Mouse (Mus musculus): Measurements from ENCODE around the gene Nkapl. TPM values are rescaled to one million over a fixed set of nuclear protein-coding genes. Genes with fewer than 3 reads are reported as not detected.

Nkapl gene
- polyA plus RNA-seq, 1 experiment from 2014 or later: 2.8 TPM

DNA sequence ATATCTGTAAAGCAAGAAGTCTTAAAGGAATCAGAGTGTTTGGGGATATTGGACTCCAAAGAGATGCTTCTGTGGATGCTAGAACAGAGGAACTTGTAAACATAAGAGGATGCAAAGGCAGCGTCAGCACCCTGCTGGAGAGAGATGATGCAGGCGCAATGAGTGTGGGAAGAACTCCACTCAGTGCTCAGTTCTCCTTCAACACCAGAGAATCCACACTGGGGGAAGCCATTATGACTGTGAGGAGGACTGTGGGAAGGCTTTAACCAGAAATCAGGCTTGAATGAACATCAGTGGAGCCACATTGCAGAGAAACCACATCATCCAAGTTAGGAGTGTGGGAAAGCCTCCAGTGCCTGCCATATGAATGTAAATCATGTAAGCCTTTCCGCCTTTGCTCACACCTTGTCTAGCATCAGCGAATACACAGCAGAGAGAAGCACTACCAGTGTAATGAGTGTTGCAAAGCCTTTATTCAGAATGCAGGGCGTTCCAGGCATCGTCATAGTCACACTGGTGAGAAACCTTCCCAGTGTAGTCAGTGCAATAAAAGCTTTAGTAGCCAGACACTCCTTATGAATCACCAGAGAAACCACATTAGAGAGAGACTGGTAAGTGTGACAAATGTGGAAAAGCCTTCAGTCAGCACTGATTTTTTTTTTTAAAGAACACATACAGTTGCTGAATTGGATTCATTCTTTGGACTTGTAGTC, 50.9 kb downstream of the Nkapl start:
- ATAC-seq (ENCODE audit: insufficient number of reproducible peaks, insufficient read depth, low FRiP score, low read depth): no peak

More for the DNA sequence above, 50.9 kb downstream of the Nkapl start:
- Histone ChIP-seq H3K9me3 (ENCODE audit: control insufficient read depth, low read depth, low read length) (no peaks in the 10 kb centered on the region), H3K4me3 (ENCODE audit: low read depth, low read length) (no peak overlapping the region), H3K4me2 (replicated peaks; ENCODE audit: low read depth, low read length) (no peak overlapping the region), H3K36me3 (ENCODE audit: control insufficient read depth, insufficient read depth, low read length) (no peaks in the 10 kb centered on the region), H3K4me1 (ENCODE audit: control insufficient read depth, insufficient read depth, low read length) (no peaks in the 10 kb centered on the region), H3K9ac (replicated peaks; ENCODE audit: low read depth, low read length) (no peak overlapping the region), H3K27ac (ENCODE audit: low read length) (no peak overlapping the region), H3K27me3 (ENCODE audit: control insufficient read depth, insufficient read depth, low read length) (no peaks in the 10 kb centered on the region)
- WGBS: 70% methylated on average over 6 of the region's 6 CpGs

MicroRNAs encoded within 50 kb of the gene (microRNA counts, 519-probe panel; counts per million panel counts)
- microRNA mmu-miR-1896: 3,162 counts per million, percentile 58 among the panel's probes with 10 or more counts

Small RNA genes lying within 50 kb of the gene (microRNA-seq; reads per million reads assigned to microRNA genes)
- gene Mir1896: not detected

Other genes starting within 250 kb of the Nkapl start
- gene Gpx5, start 175.8 kb downstream of the Nkapl start, polyA plus RNA-seq (2014; fragmentation: Nextera tagmentation; extraction: Ambion mirVana): not detected in 2 replicates
- gene Gpx6, start 156.4 kb downstream of the Nkapl start, polyA plus RNA-seq (2014; fragmentation: Nextera tagmentation; extraction: Ambion mirVana): not detected in 2 replicates
- not detected in 2 replicates for gene Olfr1367, start 121.6 kb downstream of the Nkapl start, polyA plus RNA-seq (2014; fragmentation: Nextera tagmentation; extraction: Ambion mirVana)
- 11.5 and 12.3 TPM in 2 replicates for gene Zscan12, start 105.7 kb downstream of the Nkapl start, polyA plus RNA-seq (2014; fragmentation: Nextera tagmentation; extraction: Ambion mirVana)
- gene Zkscan3, start 65.8 kb downstream of the Nkapl start, polyA plus RNA-seq (2014; fragmentation: Nextera tagmentation; extraction: Ambion mirVana): 81.3 and 85.7 TPM in 2 replicates
- gene Pgbd1, start 27.5 kb downstream of the Nkapl start, polyA plus RNA-seq (2014; fragmentation: Nextera tagmentation; extraction: Ambion mirVana): 2.3 and 3.1 TPM in 2 replicates
- gene Zscan26, start 14.8 kb downstream of the Nkapl start, polyA plus RNA-seq (2014; fragmentation: Nextera tagmentation; extraction: Ambion mirVana): 32.6 and 35.8 TPM in 2 replicates
- 2.9 TPM in 2 replicates for gene Zkscan4, start 10.4 kb upstream of the Nkapl start, polyA plus RNA-seq (2014; fragmentation: Nextera tagmentation; extraction: Ambion mirVana)
- not detected in 2 replicates for gene Gm10065, start 10.9 kb upstream of the Nkapl start, polyA plus RNA-seq (2014; fragmentation: Nextera tagmentation; extraction: Ambion mirVana)
- gene AK157302, start 26.7 kb upstream of the Nkapl start, polyA plus RNA-seq (2014; fragmentation: Nextera tagmentation; extraction: Ambion mirVana): 0.17 and 0.34 TPM in 2 replicates
- gene Gm11273, start 32.9 kb upstream of the Nkapl start, polyA plus RNA-seq (2014; fragmentation: Nextera tagmentation; extraction: Ambion mirVana): 6.7 and 7.5 TPM in 2 replicates
- gene Zkscan8, start 62.6 kb upstream of the Nkapl start, polyA plus RNA-seq (2014; fragmentation: Nextera tagmentation; extraction: Ambion mirVana): 11.5 and 11.6 TPM in 2 replicates
- gene Olfr1366, start 74.3 kb upstream of the Nkapl start, polyA plus RNA-seq (2014; fragmentation: Nextera tagmentation; extraction: Ambion mirVana): 0.07 and 0.28 TPM in 2 replicates
- gene Olfr1535, start 91.4 kb upstream of the Nkapl start, polyA plus RNA-seq (2014; fragmentation: Nextera tagmentation; extraction: Ambion mirVana): 0.06 TPM in 1 of 2 replicates, not detected in the other
- gene Olfr1364, start 113.2 kb upstream of the Nkapl start, polyA plus RNA-seq (2014; fragmentation: Nextera tagmentation; extraction: Ambion mirVana): not detected in 2 replicates
- not detected in 2 replicates for gene Olfr1362, start 145.5 kb upstream of the Nkapl start, polyA plus RNA-seq (2014; fragmentation: Nextera tagmentation; extraction: Ambion mirVana)
- not detected in 2 replicates for gene Olfr11, start 174.0 kb upstream of the Nkapl start, polyA plus RNA-seq (2014; fragmentation: Nextera tagmentation; extraction: Ambion mirVana)
- gene Olfr1361, start 194.9 kb upstream of the Nkapl start, polyA plus RNA-seq (2014; fragmentation: Nextera tagmentation; extraction: Ambion mirVana): not detected in 2 replicates
- not detected in 2 replicates for gene Olfr1360, start 208.9 kb upstream of the Nkapl start, polyA plus RNA-seq (2014; fragmentation: Nextera tagmentation; extraction: Ambion mirVana)
- gene Olfr1359, start 229.6 kb upstream of the Nkapl start, polyA plus RNA-seq (2014; fragmentation: Nextera tagmentation; extraction: Ambion mirVana): not detected in 2 replicates
- gene Hist1h2bl, start 247.6 kb upstream of the Nkapl start, polyA plus RNA-seq (2014; fragmentation: Nextera tagmentation; extraction: Ambion mirVana): 3.7 and 4.3 TPM in 2 replicates
- gene Hist1h2ai, start 247.9 kb upstream of the Nkapl start, polyA plus RNA-seq (2014; fragmentation: Nextera tagmentation; extraction: Ambion mirVana): 8.8 and 36.0 TPM in 2 replicates
- gene Hist1h3h, start 249.2 kb upstream of the Nkapl start, polyA plus RNA-seq (2014; fragmentation: Nextera tagmentation; extraction: Ambion mirVana): 9.0 and 13.1 TPM in 2 replicates

Data from stomach, embryonic 14.5 days (tissue).